Mouse (Mus musculus): ENCODE measurements around the gene Adamts9. TPM values are rescaled to one million over a fixed set of nuclear protein-coding genes. Genes with fewer than 3 reads are reported as not detected.

Adamts9 gene
- polyA plus RNA-seq, 1 experiment, result 12.4 TPM

GRCm38 (mm10) chr6:92849208-92849607, 94.1 kb downstream of the Adamts9 start:
- Histone ChIP-seq H3K4me3 (ENCODE audit: insufficient read depth, low read length) (no peak overlapping the region), H3K4me1 (ENCODE audit: control insufficient read depth, insufficient read depth, low read length) (no peaks in the 10 kb centered on the region), H3K27ac (ENCODE audit: insufficient read depth, low read length) (no peak overlapping the region)
- no peak for TF ChIP-seq POLR2A (IDR thresholded peaks at IDR 0.05; ENCODE audit: low read depth, low read length)
- no peak for TF ChIP-seq CTCF (IDR thresholded peaks at IDR 0.05; ENCODE audit: borderline replicate concordance, insufficient read depth, low read length)

- Histone ChIP-seq H3K27ac (ENCODE audit: insufficient read depth, low read length) (no peak overlapping the region), H3K4me1 (ENCODE audit: control insufficient read depth, insufficient read depth, low read length) (no peaks in the 10 kb centered on the region)
- no peak for TF ChIP-seq CTCF (IDR thresholded peaks at IDR 0.05; ENCODE audit: borderline replicate concordance, insufficient read depth, low read length)
- TF ChIP-seq POLR2A (IDR thresholded peaks at IDR 0.05; ENCODE audit: low read depth, low read length), result no peak
These were observed 96.7 kb downstream of the Adamts9 start for GRCm38 (mm10) chr6:92846614-92847013.

GRCm38 (mm10) chr6:92845898-92846297, 97.4 kb downstream of the Adamts9 start:
- TF ChIP-seq CTCF (IDR thresholded peaks at IDR 0.05; ENCODE audit: borderline replicate concordance, insufficient read depth, low read length) (no peak), POLR2A (IDR thresholded peaks at IDR 0.05; ENCODE audit: low read depth, low read length) (no peak)
- H3K4me3 ChIP-seq (ENCODE audit: insufficient read depth, low read length), result no peak overlapping the region
- H3K27ac ChIP-seq (ENCODE audit: insufficient read depth, low read length), result no peak overlapping the region
- no peaks in the 10 kb centered on the region for H3K4me1 ChIP-seq (ENCODE audit: control insufficient read depth, insufficient read depth, low read length)

More at GRCm38 (mm10) chr6:92846614-92847013, 96.7 kb downstream of the Adamts9 start:
- no peak overlapping the region for H3K4me3 ChIP-seq (ENCODE audit: insufficient read depth, low read length)

GRCm38 (mm10) chr6:92843474-92843873, 99.8 kb downstream of the Adamts9 start:
- TF ChIP-seq POLR2A (IDR thresholded peaks at IDR 0.05; ENCODE audit: low read depth, low read length), result no peak
- TF ChIP-seq CTCF (IDR thresholded peaks at IDR 0.05; ENCODE audit: borderline replicate concordance, insufficient read depth, low read length), result no peak
- Histone ChIP-seq H3K4me1 (ENCODE audit: control insufficient read depth, insufficient read depth, low read length) (no peaks in the 10 kb centered on the region), H3K4me3 (ENCODE audit: insufficient read depth, low read length) (no peak overlapping the region), H3K27ac (ENCODE audit: insufficient read depth, low read length) (no peak overlapping the region)

DNA sequence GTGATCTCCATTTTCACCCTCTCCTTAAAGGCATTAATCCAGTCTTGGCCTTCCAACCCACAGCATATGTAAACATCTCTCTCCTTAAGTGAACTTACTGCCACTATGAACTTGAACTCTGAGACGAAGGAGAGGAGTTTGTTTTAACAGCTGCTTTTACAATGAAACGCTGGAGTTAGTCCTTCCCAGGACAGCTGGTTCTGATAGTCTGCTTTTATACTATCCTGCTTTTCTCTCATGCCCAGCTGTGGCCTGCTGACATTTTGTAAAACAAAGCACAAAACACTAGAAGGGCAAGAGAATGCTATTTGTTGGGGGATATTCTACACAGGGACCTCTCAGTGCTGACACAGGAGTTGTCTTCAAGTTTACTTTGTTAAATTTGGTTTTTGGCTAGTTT, 101.3 kb downstream of the Adamts9 start:
- Histone ChIP-seq H3K27ac (ENCODE audit: insufficient read depth, low read length) (no peak overlapping the region; the same call in 1 of the 2 replicates), H3K4me3 (ENCODE audit: insufficient read depth, low read length) (no peak overlapping the region), H3K4me1 (ENCODE audit: control insufficient read depth, insufficient read depth, low read length) (no peaks in the 10 kb centered on the region)
- no peak for TF ChIP-seq CTCF (IDR thresholded peaks at IDR 0.05; ENCODE audit: borderline replicate concordance, insufficient read depth, low read length)
- TF ChIP-seq POLR2A (IDR thresholded peaks at IDR 0.05; ENCODE audit: low read depth, low read length), result no peak

DNA sequence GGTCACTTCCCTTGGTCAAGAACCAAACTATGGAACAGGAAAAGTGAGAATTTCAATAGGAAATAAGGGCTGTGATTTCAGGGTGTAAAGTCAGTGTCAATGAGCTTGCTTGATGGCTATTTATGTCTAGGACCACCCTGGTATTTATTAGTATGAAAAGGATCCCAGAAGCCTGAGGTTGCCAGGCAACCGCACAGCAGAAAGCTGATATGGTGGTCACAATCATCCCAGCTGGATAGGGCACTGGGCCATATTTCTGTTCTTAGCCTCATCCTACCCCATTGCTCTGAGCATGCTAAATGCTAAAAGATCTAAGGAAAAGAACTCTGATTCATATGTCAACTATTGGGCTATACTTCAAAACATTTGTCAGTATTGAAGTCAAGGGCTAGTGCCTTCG, 112.2 kb downstream of the Adamts9 start:
- no peak overlapping the region for H3K27ac ChIP-seq (ENCODE audit: insufficient read depth, low read length)
- peaks cover 7% of the 10 kb centered on the region for H3K4me1 ChIP-seq (ENCODE audit: control insufficient read depth, insufficient read depth, low read length)
- TF ChIP-seq CTCF (IDR thresholded peaks at IDR 0.05; ENCODE audit: borderline replicate concordance, insufficient read depth, low read length) (no peak), POLR2A (IDR thresholded peaks at IDR 0.05; ENCODE audit: low read depth, low read length) (no peak)
- no peak overlapping the region for H3K4me3 ChIP-seq (ENCODE audit: insufficient read depth, low read length)

DNA sequence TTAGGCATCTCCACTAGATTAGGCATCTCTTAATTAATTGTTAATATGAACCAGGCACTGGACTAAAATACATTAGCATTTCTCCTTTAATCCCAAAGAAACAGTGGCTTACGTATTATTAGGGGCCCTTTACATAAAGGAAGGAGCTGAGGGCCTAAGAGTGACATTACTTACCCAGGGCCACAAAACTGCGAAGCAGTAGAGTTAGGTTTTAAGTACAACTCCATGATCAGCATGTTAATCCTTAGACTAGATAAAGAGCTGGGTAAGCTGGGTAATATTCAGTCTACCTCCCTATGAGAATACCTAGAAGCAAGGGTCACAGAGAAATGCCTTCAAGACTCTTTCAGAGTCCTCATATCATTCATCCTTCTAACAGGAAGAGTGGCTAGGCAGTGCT, 114.1 kb downstream of the Adamts9 start:
- Histone ChIP-seq H3K4me1 (ENCODE audit: control insufficient read depth, insufficient read depth, low read length) (peaks cover 7% of the 10 kb centered on the region), H3K4me3 (ENCODE audit: insufficient read depth, low read length) (no peak overlapping the region), H3K27ac (ENCODE audit: insufficient read depth, low read length) (no peak overlapping the region)
- TF ChIP-seq POLR2A (IDR thresholded peaks at IDR 0.05; ENCODE audit: low read depth, low read length), result no peak
- TF ChIP-seq CTCF (IDR thresholded peaks at IDR 0.05; ENCODE audit: borderline replicate concordance, insufficient read depth, low read length), result no peak

DNA sequence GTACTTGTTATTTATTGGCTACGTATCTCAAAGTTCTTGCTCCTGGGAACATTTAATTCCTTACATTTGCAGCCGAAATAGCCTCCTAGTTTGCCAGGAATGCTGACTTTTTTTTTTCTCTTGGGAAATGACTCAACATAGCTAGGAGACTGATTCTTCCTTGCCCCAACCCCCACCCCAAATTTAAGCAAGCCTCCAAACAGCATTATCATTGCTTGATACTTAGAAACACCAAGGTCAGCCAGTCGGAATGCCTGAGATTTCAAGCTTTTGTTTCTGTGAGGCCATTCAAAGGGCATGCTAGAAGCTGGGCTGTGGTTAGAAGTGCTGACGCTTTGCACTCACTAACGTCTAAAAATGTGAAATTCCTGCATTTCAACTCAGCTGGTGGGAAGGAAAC, 115.9 kb downstream of the Adamts9 start:
- no peak overlapping the region for H3K4me3 ChIP-seq (ENCODE audit: insufficient read depth, low read length)
- TF ChIP-seq CTCF (IDR thresholded peaks at IDR 0.05; ENCODE audit: borderline replicate concordance, insufficient read depth, low read length), result no peak
- TF ChIP-seq POLR2A (IDR thresholded peaks at IDR 0.05; ENCODE audit: low read depth, low read length), result no peak
- H3K4me1 ChIP-seq (ENCODE audit: control insufficient read depth, insufficient read depth, low read length), result peaks cover 7% of the 10 kb centered on the region
- H3K27ac ChIP-seq (ENCODE audit: insufficient read depth, low read length), result peak overlapping the region; percentile 83

- Histone ChIP-seq H3K27ac (ENCODE audit: insufficient read depth, low read length) (peak overlapping the region; percentile 76; the same call in 1 of the 2 replicates), H3K4me3 (ENCODE audit: insufficient read depth, low read length) (no peak overlapping the region), H3K4me1 (ENCODE audit: control insufficient read depth, insufficient read depth, low read length) (peaks cover 11% of the 10 kb centered on the region)
- TF ChIP-seq CTCF (IDR thresholded peaks at IDR 0.05; ENCODE audit: borderline replicate concordance, insufficient read depth, low read length) (no peak), POLR2A (IDR thresholded peaks at IDR 0.05; ENCODE audit: low read depth, low read length) (no peak)
These were observed 116.7 kb downstream of the Adamts9 start for GRCm38 (mm10) chr6:92826561-92826960.

GRCm38 (mm10) chr6:92823991-92824390, 119.3 kb downstream of the Adamts9 start:
- peaks cover 11% of the 10 kb centered on the region for H3K4me1 ChIP-seq (ENCODE audit: control insufficient read depth, insufficient read depth, low read length)
- TF ChIP-seq POLR2A (IDR thresholded peaks at IDR 0.05; ENCODE audit: low read depth, low read length) (no peak), CTCF (IDR thresholded peaks at IDR 0.05; ENCODE audit: borderline replicate concordance, insufficient read depth, low read length) (no peak)
- H3K27ac ChIP-seq (ENCODE audit: insufficient read depth, low read length), result no peak overlapping the region
- no peak overlapping the region for H3K4me3 ChIP-seq (ENCODE audit: insufficient read depth, low read length)

DNA sequence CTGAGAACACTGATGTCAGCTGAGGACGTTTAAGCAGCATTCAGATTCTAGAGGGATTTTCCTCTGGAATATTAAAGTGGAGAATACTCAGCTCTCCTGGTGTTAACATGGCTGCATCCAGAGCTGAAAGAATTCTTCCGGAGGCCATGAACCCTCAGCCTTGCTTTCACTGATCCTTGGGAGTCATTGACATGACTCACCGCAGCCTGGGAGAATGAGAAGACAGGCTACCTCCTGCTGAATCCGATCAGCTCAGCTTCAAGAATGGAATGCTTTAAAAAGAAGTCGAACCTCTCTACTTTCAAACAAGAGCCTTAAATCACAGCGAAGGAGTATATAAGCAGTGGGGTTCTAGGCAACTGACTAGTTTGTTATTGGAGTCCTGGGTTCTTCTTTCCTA, 121.3 kb downstream of the Adamts9 start:
- TF ChIP-seq CTCF (IDR thresholded peaks at IDR 0.05; ENCODE audit: borderline replicate concordance, insufficient read depth, low read length) (no peak), POLR2A (IDR thresholded peaks at IDR 0.05; ENCODE audit: low read depth, low read length) (no peak)
- Histone ChIP-seq H3K4me1 (ENCODE audit: control insufficient read depth, insufficient read depth, low read length) (peaks cover 5% of the 10 kb centered on the region; the same call in 1 of the 2 replicates), H3K27ac (ENCODE audit: insufficient read depth, low read length) (no peak overlapping the region), H3K4me3 (ENCODE audit: insufficient read depth, low read length) (no peak overlapping the region)
